Mouse (Mus musculus): ENCODE data around the gene Ttll9. TPM values are rescaled to one million over a fixed set of nuclear protein-coding genes. Genes with fewer than 3 reads are reported as not detected.
A peak's percentile ranks its signal among the peaks of the same experiment; 100 is the strongest.

The Ttll9 gene
- polyA plus RNA-seq, 2 experiments = 0.08 to 0.11 TPM

- H3K4me1 ChIP-seq (replicated peaks; ENCODE audit: control insufficient read depth in 2 of 2, insufficient read depth in 2 of 2, low read length in 1 of 2) = no peaks in the 10 kb centered on the region
- H3K27ac ChIP-seq = no peak overlapping the region
- no peak overlapping the region for H3K4me2 ChIP-seq (ENCODE audit: low read depth)
- WGBS (ENCODE audit: insufficient replicate concordance) = 49% methylated on average over 9 of the region's 9 CpGs
- H3K9ac ChIP-seq (replicated peaks) = no peak overlapping the region
- H3K4me3 ChIP-seq (ENCODE audit: insufficient read depth in 1 of 2, low read depth in 2 of 2, low read length in 2 of 2) = no peak overlapping the region
- H3K27me3 ChIP-seq (ENCODE audit: control insufficient read depth, insufficient read depth, low read length) = no peaks in the 10 kb centered on the region; the same call in none of the 2 replicates
- ATAC-seq (ENCODE audit: insufficient read depth) (no peak), DNase-seq (ENCODE audit: low read depth in 3 of 3, low spot score in 3 of 3) (no peak)
- H3K36me3 ChIP-seq (replicated peaks; ENCODE audit: control insufficient read depth, insufficient read depth, low read depth) = no peaks in the 10 kb centered on the region
- TF ChIP-seq EP300 (IDR thresholded peaks at IDR 0.05; ENCODE audit: low read depth) (no peak), CTCF (IDR thresholded peaks at IDR 0.05; ENCODE audit: low read depth) (no peak)
- no peaks in the 10 kb centered on the region for H3K9me3 ChIP-seq (ENCODE audit: control insufficient read depth, low read length)
These were observed 87.2 kb downstream of the Ttll9 start for GRCm38 (mm10) chr2:153049288-153049996.

GRCm38 (mm10) chr2:153049997-153050358, 87.7 kb downstream of the Ttll9 start:
- H3K27me3 ChIP-seq (ENCODE audit: control insufficient read depth, insufficient read depth, low read length) = no peaks in the 10 kb centered on the region; the same call in none of the 2 replicates
- no peak overlapping the region for H3K27ac ChIP-seq
- H3K4me1 ChIP-seq (replicated peaks; ENCODE audit: control insufficient read depth in 2 of 2, insufficient read depth in 2 of 2, low read length in 1 of 2) = no peaks in the 10 kb centered on the region
- H3K36me3 ChIP-seq (replicated peaks; ENCODE audit: control insufficient read depth, insufficient read depth, low read depth) = no peaks in the 10 kb centered on the region
- H3K9me3 ChIP-seq (ENCODE audit: control insufficient read depth, low read length) = no peaks in the 10 kb centered on the region
- DNase-seq (ENCODE audit: low read depth in 3 of 3, low spot score in 3 of 3) (no peak), ATAC-seq (ENCODE audit: insufficient read depth) (no peak)
- TF ChIP-seq CTCF (IDR thresholded peaks at IDR 0.05; ENCODE audit: low read depth) (no peak), EP300 (IDR thresholded peaks at IDR 0.05; ENCODE audit: low read depth) (no peak)
- no peak overlapping the region for H3K4me2 ChIP-seq (ENCODE audit: low read depth)
- 71% methylated on average over 4 of the region's 4 CpGs for WGBS (ENCODE audit: insufficient replicate concordance)
- H3K4me3 ChIP-seq (ENCODE audit: insufficient read depth in 1 of 2, low read depth in 2 of 2, low read length in 2 of 2) = no peak overlapping the region
- H3K9ac ChIP-seq (replicated peaks) = no peak overlapping the region

GRCm38 (mm10) chr2:153051095-153051494, 88.8 kb downstream of the Ttll9 start:
- H3K4me1 ChIP-seq (replicated peaks; ENCODE audit: control insufficient read depth in 2 of 2, insufficient read depth in 2 of 2, low read length in 1 of 2) = no peaks in the 10 kb centered on the region
- WGBS (ENCODE audit: insufficient replicate concordance) = 63% methylated on average over 6 of the region's 6 CpGs
- no peak overlapping the region for H3K27ac ChIP-seq
- no peaks in the 10 kb centered on the region; the same call in none of the 2 replicates for H3K27me3 ChIP-seq (ENCODE audit: control insufficient read depth, insufficient read depth, low read length)
- TF ChIP-seq EP300 (IDR thresholded peaks at IDR 0.05; ENCODE audit: low read depth) (no peak), CTCF (IDR thresholded peaks at IDR 0.05; ENCODE audit: low read depth) (no peak)
- no peaks in the 10 kb centered on the region for H3K9me3 ChIP-seq (ENCODE audit: control insufficient read depth, low read length)
- no peak overlapping the region for H3K4me2 ChIP-seq (ENCODE audit: low read depth)
- no peak for DNase-seq (ENCODE audit: low read depth in 3 of 3, low spot score in 3 of 3)
- H3K4me3 ChIP-seq (ENCODE audit: insufficient read depth in 1 of 2, low read depth in 2 of 2, low read length in 2 of 2) = no peak overlapping the region
- H3K9ac ChIP-seq (replicated peaks) = no peak overlapping the region
- no peak for ATAC-seq (ENCODE audit: insufficient read depth)
- no peaks in the 10 kb centered on the region for H3K36me3 ChIP-seq (replicated peaks; ENCODE audit: control insufficient read depth, insufficient read depth, low read depth)

- Histone ChIP-seq H3K9me3 (ENCODE audit: control insufficient read depth, low read length) (no peaks in the 10 kb centered on the region), H3K9ac (replicated peaks) (no peak overlapping the region), H3K27me3 (ENCODE audit: control insufficient read depth, insufficient read depth, low read length) (no peaks in the 10 kb centered on the region; the same call in none of the 2 replicates), H3K27ac (no peak overlapping the region), H3K36me3 (replicated peaks; ENCODE audit: control insufficient read depth, insufficient read depth, low read depth) (no peaks in the 10 kb centered on the region), H3K4me3 (ENCODE audit: insufficient read depth in 1 of 2, low read depth in 2 of 2, low read length in 2 of 2) (no peak overlapping the region), H3K4me2 (ENCODE audit: low read depth) (no peak overlapping the region), H3K4me1 (replicated peaks; ENCODE audit: control insufficient read depth in 2 of 2, insufficient read depth in 2 of 2, low read length in 1 of 2) (no peaks in the 10 kb centered on the region)
- ATAC-seq (ENCODE audit: insufficient read depth) = no peak
- TF ChIP-seq EP300 (IDR thresholded peaks at IDR 0.05; ENCODE audit: low read depth) = no peak
- no peak for TF ChIP-seq CTCF (IDR thresholded peaks at IDR 0.05; ENCODE audit: low read depth)
- 29% methylated on average over 9 of the region's 9 CpGs for WGBS (ENCODE audit: insufficient replicate concordance)
- DNase-seq (ENCODE audit: low read depth in 3 of 3, low spot score in 3 of 3) = no peak
These were observed 89.3 kb downstream of the Ttll9 start for GRCm38 (mm10) chr2:153051537-153051936.

- Histone ChIP-seq H3K36me3 (replicated peaks; ENCODE audit: control insufficient read depth, insufficient read depth, low read depth) (no peaks in the 10 kb centered on the region), H3K4me2 (ENCODE audit: low read depth) (no peak overlapping the region), H3K9ac (replicated peaks) (no peak overlapping the region), H3K9me3 (ENCODE audit: control insufficient read depth, low read length) (no peaks in the 10 kb centered on the region), H3K4me3 (ENCODE audit: insufficient read depth in 1 of 2, low read depth in 2 of 2, low read length in 2 of 2) (no peak overlapping the region), H3K27ac (no peak overlapping the region), H3K27me3 (ENCODE audit: control insufficient read depth, insufficient read depth, low read length) (no peaks in the 10 kb centered on the region; the same call in none of the 2 replicates), H3K4me1 (replicated peaks; ENCODE audit: control insufficient read depth in 2 of 2, insufficient read depth in 2 of 2, low read length in 1 of 2) (no peaks in the 10 kb centered on the region)
- DNase-seq (ENCODE audit: low read depth in 3 of 3, low spot score in 3 of 3) (no peak), ATAC-seq (ENCODE audit: insufficient read depth) (no peak)
- 8% methylated on average over 30 of the region's 30 CpGs for WGBS (ENCODE audit: insufficient replicate concordance)
- 0 out of 2 replicates have a peak, but pooled peaks have one; percentile 6 for TF ChIP-seq CTCF (IDR thresholded peaks at IDR 0.05; ENCODE audit: low read depth)
- no peak for TF ChIP-seq EP300 (IDR thresholded peaks at IDR 0.05; ENCODE audit: low read depth)
These were observed 90.5 kb downstream of the Ttll9 start for GRCm38 (mm10) chr2:153052700-153053351.

All from liver, embryonic 14.5 days (tissue).